Mouse (Mus musculus) spleen, embryonic (tissue): ENCODE data around the gene Lhcgr.

Source experiments
- CTCF ChIA-PET: fragments of 350-600 bp; sonication (Branson Sonifier 250); formaldehyde crosslinking; loops from one replicate; lab custom pipeline; 2022; lab: Charles Lee

Gene Lhcgr

GRCm38 (mm10) chr17:88706231-88706649 is 85.5 kb downstream of the Lhcgr start:
- CTCF ChIA-PET = no interaction called here

- CTCF ChIA-PET = no interaction called here
Measured at GRCm38 (mm10) chr17:88703112-88703511, 88.7 kb downstream of the Lhcgr start.

- CTCF ChIA-PET = no interaction called here
Measured at GRCm38 (mm10) chr17:88702345-88702744, 89.4 kb downstream of the Lhcgr start.

DNA sequence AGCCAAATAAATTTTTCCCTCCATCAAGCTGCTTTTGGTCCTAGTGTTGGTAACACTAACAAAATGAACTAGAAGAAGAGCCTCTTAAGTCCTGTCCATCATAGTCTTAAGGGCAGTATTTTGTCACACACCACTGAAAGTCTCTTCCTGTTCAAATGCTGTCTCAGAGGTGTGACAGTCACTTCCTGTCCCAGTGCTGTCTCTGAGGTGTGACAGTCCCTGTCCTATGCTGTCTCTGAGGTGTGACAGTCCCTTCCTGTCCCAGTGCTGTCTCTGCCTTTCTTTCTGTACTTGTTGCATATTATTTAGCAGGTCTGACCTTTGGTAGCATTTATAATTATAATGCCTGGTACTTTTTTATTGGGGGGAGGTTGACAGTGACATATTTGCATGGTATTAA is 90.9 kb downstream of the Lhcgr start:
- CTCF ChIA-PET = interaction anchor here (0.6 kb wide), 1 partner anchor 887 kb away, joined by 3 read pairs; no protein-coding TSS in a partner anchor

- CTCF ChIA-PET = no interaction called here
Measured at GRCm38 (mm10) chr17:88696656-88697333, 95.0 kb downstream of the Lhcgr start.

DNA sequence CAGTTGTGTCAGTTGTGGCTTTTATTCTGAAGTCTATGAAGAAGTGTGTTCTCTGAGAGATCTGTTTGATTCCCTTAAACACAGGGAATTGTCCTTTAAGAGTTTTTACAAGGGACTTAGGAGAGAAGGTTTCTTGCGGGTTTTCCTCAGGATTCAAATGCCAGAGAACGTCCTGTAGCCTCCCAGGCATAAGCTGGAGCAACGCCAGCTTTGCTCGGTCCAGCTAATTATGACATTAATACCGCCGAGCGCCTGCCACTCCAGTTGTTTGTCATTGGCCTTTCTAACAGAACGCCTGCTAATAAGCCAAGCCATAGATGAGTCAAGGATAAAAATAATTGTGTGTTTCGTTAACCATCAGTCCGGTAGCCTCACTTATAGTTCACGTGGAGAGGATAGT is 103.6 kb downstream of the Lhcgr start:
- CTCF ChIA-PET = no interaction called here

- CTCF ChIA-PET = no interaction called here
Measured at GRCm38 (mm10) chr17:88675310-88676309, 116.2 kb downstream of the Lhcgr start.

- CTCF ChIA-PET = no interaction called here
Measured at GRCm38 (mm10) chr17:88670800-88671199, 121.0 kb downstream of the Lhcgr start.

- CTCF ChIA-PET = no interaction called here
Measured at GRCm38 (mm10) chr17:88669921-88670320, 121.9 kb downstream of the Lhcgr start.

- CTCF ChIA-PET = no interaction called here
Measured at GRCm38 (mm10) chr17:88668452-88668851, 123.3 kb downstream of the Lhcgr start, which contains the start of gene Gtf2a1l. Gtf2a1l (plus strand) TSS chr17:88668660.
